Mouse (Mus musculus): ENCODE results near the gene Tmtc2.

The Tmtc2 gene

GRCm38 (mm10) chr10:105501736-105502135 is 72.5 kb downstream of the Tmtc2 start:
- no peak for DNase-seq (ENCODE audit: low read depth, low spot score)

GRCm38 (mm10) chr10:105500482-105500881 is 73.8 kb downstream of the Tmtc2 start:
- peak; percentile 1 for DNase-seq (ENCODE audit: low read depth, low spot score)

GRCm38 (mm10) chr10:105495248-105495647 is 79.0 kb downstream of the Tmtc2 start:
- no peak for DNase-seq (ENCODE audit: low read depth, low spot score)

GRCm38 (mm10) chr10:105492485-105492884 is 81.8 kb downstream of the Tmtc2 start:
- DNase-seq (ENCODE audit: low read depth, low spot score): no peak

GRCm38 (mm10) chr10:105490748-105491147 is 83.5 kb downstream of the Tmtc2 start:
- no peak for DNase-seq (ENCODE audit: low read depth, low spot score)

- no peak for DNase-seq (ENCODE audit: low read depth, low spot score)
These were observed 84.1 kb downstream of the Tmtc2 start for GRCm38 (mm10) chr10:105489970-105490735.

GRCm38 (mm10) chr10:105486977-105487376 is 87.3 kb downstream of the Tmtc2 start:
- DNase-seq (ENCODE audit: low read depth, low spot score): no peak

GRCm38 (mm10) chr10:105484355-105485094 is 89.7 kb downstream of the Tmtc2 start:
- DNase-seq (ENCODE audit: low read depth, low spot score): no peak

GRCm38 (mm10) chr10:105479771-105480170 is 94.5 kb downstream of the Tmtc2 start:
- DNase-seq (ENCODE audit: low read depth, low spot score): no peak

GRCm38 (mm10) chr10:105477623-105478238 is 96.5 kb downstream of the Tmtc2 start:
- DNase-seq (ENCODE audit: low read depth, low spot score): no peak

- DNase-seq (ENCODE audit: low read depth, low spot score): no peak
These were observed 100.0 kb downstream of the Tmtc2 start for GRCm38 (mm10) chr10:105474162-105474830.

- DNase-seq (ENCODE audit: low read depth, low spot score): no peak
These were observed 109.9 kb downstream of the Tmtc2 start for GRCm38 (mm10) chr10:105464378-105464777.

- no peak for DNase-seq (ENCODE audit: low read depth, low spot score)
These were observed 120.8 kb downstream of the Tmtc2 start for GRCm38 (mm10) chr10:105453441-105453840.

GRCm38 (mm10) chr10:105447191-105447590 is 127.1 kb downstream of the Tmtc2 start:
- no peak for DNase-seq (ENCODE audit: low read depth, low spot score)

- no peak for DNase-seq (ENCODE audit: low read depth, low spot score)
These were observed 129.9 kb downstream of the Tmtc2 start for GRCm38 (mm10) chr10:105444309-105444708.

- DNase-seq (ENCODE audit: low read depth, low spot score): no peak
These were observed 139.4 kb downstream of the Tmtc2 start for GRCm38 (mm10) chr10:105434879-105435278.

GRCm38 (mm10) chr10:105430885-105431284 is 143.4 kb downstream of the Tmtc2 start:
- no peak for DNase-seq (ENCODE audit: low read depth, low spot score)

GRCm38 (mm10) chr10:105430232-105430631 is 144.0 kb downstream of the Tmtc2 start:
- DNase-seq (ENCODE audit: low read depth, low spot score): no peak

GRCm38 (mm10) chr10:105428080-105428479 is 146.2 kb downstream of the Tmtc2 start:
- no peak for DNase-seq (ENCODE audit: low read depth, low spot score)

GRCm38 (mm10) chr10:105427625-105428024 is 146.6 kb downstream of the Tmtc2 start:
- no peak for DNase-seq (ENCODE audit: low read depth, low spot score)

- DNase-seq (ENCODE audit: low read depth, low spot score): no peak
These were observed 149.2 kb downstream of the Tmtc2 start for GRCm38 (mm10) chr10:105425052-105425451.

- DNase-seq (ENCODE audit: low read depth, low spot score): no peak
These were observed 151.1 kb downstream of the Tmtc2 start for GRCm38 (mm10) chr10:105423187-105423586.

Data from c-Kit-negative CD71-positive TER-119-positive erythroid progenitor cells, embryonic 14.5 days (primary cell).